Mouse (Mus musculus) liver, embryonic 15.5 days (tissue): ENCODE measurements around the gene Cacna2d4. TPM values are rescaled to one million over a fixed set of nuclear protein-coding genes. Genes with fewer than 3 reads are reported as not detected.

Source experiments
- ATAC-seq: fragments of 200-750 bp; cut with Nextera tagmentation; 2 replicates; pipeline ENCODE4 v1.8.0; 2017; ENCODE audit warnings: moderate number of reproducible peaks, mild to moderate bottlenecking, moderate library complexity; ENCODE audit not compliant: insufficient read depth
- H3K27ac ChIP-seq: fragments of 300-500 bp; sonication (generic); replicated peaks from 2 replicates; pipeline ENCODE4 v1.5.1; 2015; ENCODE audit warnings: mild to moderate bottlenecking, inconsistent platforms
- H3K27me3 ChIP-seq: fragments of 300-500 bp; sonication (generic); 2 replicates; pipeline ENCODE4 v1.6.1; 2015; ENCODE audit warnings: mild to moderate bottlenecking, inconsistent platforms
- H3K36me3 ChIP-seq: fragments of 300-500 bp; sonication (generic); replicated peaks from 2 replicates; pipeline ENCODE4 v1.6.1; 2015; ENCODE audit warnings: moderate library complexity, mild to moderate bottlenecking, inconsistent platforms
- H3K4me1 ChIP-seq: fragments of 300-500 bp; sonication (generic); replicated peaks from 2 replicates; pipeline ENCODE4 v1.6.1; 2015; ENCODE audit warnings: inconsistent platforms
- H3K4me2 ChIP-seq: fragments of 300-500 bp; sonication (generic); 2 replicates; pipeline ENCODE4 v1.6.1; 2015; ENCODE audit warnings: moderate library complexity, mild to moderate bottlenecking, inconsistent platforms
- H3K4me3 ChIP-seq: fragments of 300-500 bp; sonication (generic); replicated peaks from 2 replicates; pipeline ENCODE4 v1.5.1; 2015; ENCODE audit warnings: mild to moderate bottlenecking, inconsistent platforms
- H3K9ac ChIP-seq: fragments of 300-500 bp; sonication (generic); 2 replicates; pipeline ENCODE4 v1.6.1; 2015; ENCODE audit warnings: moderate library complexity, mild to moderate bottlenecking, inconsistent platforms
- H3K9me3 ChIP-seq: fragments of 300-500 bp; sonication (generic); replicated peaks from 2 replicates; pipeline ENCODE4 v1.6.1; 2016; ENCODE audit warnings: inconsistent platforms
- WGBS: fragments of 180-500 bp; shearing (Covaris S2); methylation state at CpG from one replicate; pipeline ENCODE4 v1.1.7; 2015; ENCODE audit warnings: mixed read lengths; ENCODE audit not compliant: insufficient replicate concordance; 5-methylcytosine and 5-hydroxymethylcytosine counted together
- polyA plus RNA-seq: library from polyadenylated mRNA; unstranded; fragments of >200 nt; fragmentation: Nextera tagmentation; extraction: Ambion mirVana; gene quantifications from 2 replicates; pipeline ENCODE4 v1.2.1, GENCODE M21; 2015

The Cacna2d4 gene
- polyA plus RNA-seq, 1 experiment from 2014 or later = not detected

DNA sequence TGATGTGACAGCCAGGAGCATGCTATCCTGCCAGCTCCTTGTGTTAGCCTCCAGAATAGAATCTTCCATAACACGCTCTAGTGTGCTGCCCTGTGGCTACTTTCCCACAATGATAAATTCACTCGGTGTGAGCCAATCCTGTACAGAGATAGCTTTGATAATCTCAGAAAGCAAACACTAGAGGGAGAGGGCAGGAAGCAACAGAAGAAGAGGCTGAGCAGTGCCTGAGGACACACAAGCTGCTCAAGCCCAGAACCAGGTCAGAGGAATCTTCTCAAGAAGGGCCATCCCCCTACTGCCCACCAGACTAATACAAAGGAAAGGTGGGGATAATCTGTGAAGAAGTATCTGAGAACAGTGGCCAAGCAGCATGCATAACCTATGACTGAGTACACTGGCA lies 131.1 kb downstream of the Cacna2d4 start:
- Histone ChIP-seq H3K4me3 (no peak overlapping the region), H3K36me3 (peaks cover 66% of the 10 kb centered on the region), H3K4me1 (peaks cover 24% of the 10 kb centered on the region), H3K27me3 (no peaks in the 10 kb centered on the region), H3K9ac (no peak overlapping the region), H3K27ac (no peak overlapping the region), H3K4me2 (no peak overlapping the region), H3K9me3 (no peaks in the 10 kb centered on the region)
- WGBS = 48% methylated on average over 2 of the region's 2 CpGs
- ATAC-seq = no peak

DNA sequence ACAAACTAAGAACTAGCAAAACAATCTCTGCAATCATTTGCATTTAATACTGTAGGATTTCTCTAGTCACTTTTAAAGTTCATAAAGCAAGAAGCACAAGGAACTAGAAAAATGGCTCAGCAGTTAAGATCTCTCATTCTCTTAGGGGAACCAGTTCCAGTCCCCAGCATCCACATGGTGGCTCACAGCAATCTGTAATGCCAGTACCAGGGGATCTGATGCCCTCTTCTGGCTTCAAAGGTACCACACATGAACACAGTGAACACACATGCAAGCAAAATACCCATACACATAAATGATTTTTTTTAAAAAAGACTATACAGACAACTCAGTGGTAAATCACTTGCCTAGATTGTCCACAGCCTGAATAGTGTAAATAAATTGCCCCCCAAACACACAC lies 135.3 kb downstream of the Cacna2d4 start:
- ATAC-seq = no peak
- Histone ChIP-seq H3K27me3 (no peaks in the 10 kb centered on the region), H3K9ac (no peak overlapping the region), H3K4me3 (no peak overlapping the region), H3K4me2 (no peak overlapping the region), H3K27ac (no peak overlapping the region), H3K9me3 (no peaks in the 10 kb centered on the region), H3K36me3 (peaks cover 28% of the 10 kb centered on the region), H3K4me1 (peaks cover 42% of the 10 kb centered on the region)

DNA sequence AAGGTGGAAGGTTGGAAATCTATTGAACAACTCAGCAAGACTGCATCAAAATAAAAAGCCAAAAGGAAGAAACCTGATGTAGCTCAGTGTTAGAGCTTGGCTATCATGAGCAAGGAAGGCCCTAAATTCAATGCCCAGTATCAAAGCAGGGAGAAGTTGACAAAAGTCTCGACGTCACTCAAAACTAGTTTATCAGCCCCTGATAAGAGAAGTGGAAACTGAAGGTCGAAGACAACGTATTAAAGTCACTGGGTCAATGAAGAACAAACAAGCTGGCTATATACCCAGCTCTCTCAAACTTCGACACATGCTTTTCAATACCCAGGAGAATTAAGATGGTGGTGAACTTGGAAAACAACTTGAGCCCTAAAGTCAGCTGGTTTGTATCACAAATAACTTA lies 135.9 kb downstream of the Cacna2d4 start:
- Histone ChIP-seq H3K27ac (no peak overlapping the region), H3K27me3 (no peaks in the 10 kb centered on the region), H3K36me3 (peaks cover 26% of the 10 kb centered on the region), H3K4me1 (peaks cover 48% of the 10 kb centered on the region), H3K4me3 (no peak overlapping the region), H3K9me3 (no peaks in the 10 kb centered on the region), H3K4me2 (no peak overlapping the region), H3K9ac (no peak overlapping the region)
- WGBS = 31% methylated on average over 5 of the region's 5 CpGs
- ATAC-seq = no peak

DNA sequence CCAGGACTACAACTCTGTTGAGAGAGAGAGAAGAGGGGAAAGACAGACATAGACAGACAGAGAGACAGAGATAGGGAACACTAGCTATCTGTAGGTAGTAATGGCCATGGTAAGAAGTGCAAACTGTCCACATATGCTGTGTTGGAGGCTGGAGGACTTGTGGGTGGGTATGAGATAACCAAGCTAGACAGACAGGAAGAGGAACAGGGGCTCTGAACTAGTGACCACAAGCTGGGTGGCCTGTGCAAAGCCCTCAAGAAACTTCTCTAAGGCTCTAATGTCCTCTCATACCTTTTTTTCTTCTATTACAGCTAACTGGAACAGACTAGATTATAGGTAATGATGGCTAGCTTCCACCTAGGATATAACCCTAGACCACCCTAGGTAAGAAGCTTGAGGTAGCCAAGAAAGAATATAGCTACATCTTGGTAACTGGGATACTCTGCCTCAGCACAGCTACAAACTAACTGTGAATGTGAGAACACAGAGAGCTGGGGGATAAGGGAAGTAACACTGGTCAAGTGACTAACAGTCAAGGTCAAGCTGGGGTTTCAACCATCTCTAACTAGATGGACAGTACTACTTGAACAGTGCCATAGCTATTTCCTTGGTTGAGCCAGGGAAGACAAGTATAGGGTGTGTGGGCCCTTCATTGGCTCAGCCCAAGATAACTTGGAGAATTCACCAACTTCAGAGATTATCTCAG lies 136.8 kb downstream of the Cacna2d4 start:
- ATAC-seq = no peak
- no peaks in the 10 kb centered on the region for H3K9me3 ChIP-seq
- peaks cover 19% of the 10 kb centered on the region for H3K36me3 ChIP-seq
- no peak overlapping the region for H3K4me3 ChIP-seq
- H3K27me3 ChIP-seq = no peaks in the 10 kb centered on the region
- H3K4me2 ChIP-seq = no peak overlapping the region
- H3K9ac ChIP-seq = no peak overlapping the region
- H3K4me1 ChIP-seq = peaks cover 52% of the 10 kb centered on the region
- H3K27ac ChIP-seq = no peak overlapping the region

DNA sequence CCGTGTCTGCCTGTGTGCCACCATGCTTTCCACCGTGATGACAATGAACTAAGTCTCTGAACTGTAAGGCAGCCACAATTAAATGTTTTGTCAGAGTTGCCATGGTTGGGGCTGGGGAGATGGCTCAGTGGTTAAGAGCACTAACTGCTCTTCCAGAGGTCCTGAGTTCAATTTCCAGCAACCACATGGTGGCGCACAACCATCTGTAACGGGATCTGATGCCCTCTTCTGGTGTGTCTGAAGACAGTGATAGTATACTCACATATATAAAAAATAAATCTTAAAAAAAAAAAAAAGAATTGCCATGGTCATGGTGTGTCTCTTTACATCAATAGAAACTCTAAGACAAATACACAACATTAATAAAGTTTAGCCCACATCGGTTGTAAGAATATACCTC lies 138.7 kb downstream of the Cacna2d4 start:
- H3K4me1 ChIP-seq = peaks cover 70% of the 10 kb centered on the region
- H3K27me3 ChIP-seq = no peaks in the 10 kb centered on the region
- no peak overlapping the region for H3K4me3 ChIP-seq
- H3K27ac ChIP-seq = 0 out of 2 replicates have a peak overlapping the region, but pooled peaks have one; percentile 38
- 0 out of 2 replicates have a peak, but pooled peaks cover 2% of the 10 kb centered on the region for H3K36me3 ChIP-seq
- H3K9me3 ChIP-seq = no peaks in the 10 kb centered on the region
- ATAC-seq = no peak
- H3K4me2 ChIP-seq = no peak overlapping the region
- 44% methylated on average over 5 of the region's 5 CpGs for WGBS
- H3K9ac ChIP-seq = no peak overlapping the region

DNA sequence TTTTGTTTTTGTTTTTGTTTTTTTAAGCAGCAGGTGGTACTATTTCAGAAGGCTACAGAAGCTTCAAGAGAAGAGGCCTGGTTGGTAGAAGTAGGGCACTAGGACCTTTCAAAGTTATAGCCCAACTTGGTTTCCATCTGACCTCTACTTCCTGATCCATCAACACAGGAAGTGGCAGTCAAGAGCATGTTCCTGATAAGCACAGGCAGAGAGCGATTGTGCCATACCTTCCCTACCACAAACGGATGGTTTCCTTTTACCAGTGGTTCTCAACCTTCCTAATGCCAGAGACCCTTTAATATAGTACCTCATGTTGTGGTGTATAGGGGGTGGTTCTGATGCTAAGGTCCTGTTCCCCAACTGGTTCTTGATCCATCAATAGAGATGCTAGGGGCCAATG lies 141.3 kb downstream of the Cacna2d4 start:
- no peak overlapping the region for H3K9ac ChIP-seq
- no peak overlapping the region for H3K4me3 ChIP-seq
- H3K36me3 ChIP-seq = peaks cover 7% of the 10 kb centered on the region; the same call in 1 of the 2 replicates
- peak overlapping the region; percentile 21 for H3K4me2 ChIP-seq
- no peaks in the 10 kb centered on the region for H3K27me3 ChIP-seq
- no peaks in the 10 kb centered on the region for H3K9me3 ChIP-seq
- WGBS = 1% methylated on average over 2 of the region's 2 CpGs
- H3K4me1 ChIP-seq = peaks cover 71% of the 10 kb centered on the region
- H3K27ac ChIP-seq = peak overlapping the region; percentile 61
- ATAC-seq = peak; percentile 54; the same call in 1 of the 2 replicates

DNA sequence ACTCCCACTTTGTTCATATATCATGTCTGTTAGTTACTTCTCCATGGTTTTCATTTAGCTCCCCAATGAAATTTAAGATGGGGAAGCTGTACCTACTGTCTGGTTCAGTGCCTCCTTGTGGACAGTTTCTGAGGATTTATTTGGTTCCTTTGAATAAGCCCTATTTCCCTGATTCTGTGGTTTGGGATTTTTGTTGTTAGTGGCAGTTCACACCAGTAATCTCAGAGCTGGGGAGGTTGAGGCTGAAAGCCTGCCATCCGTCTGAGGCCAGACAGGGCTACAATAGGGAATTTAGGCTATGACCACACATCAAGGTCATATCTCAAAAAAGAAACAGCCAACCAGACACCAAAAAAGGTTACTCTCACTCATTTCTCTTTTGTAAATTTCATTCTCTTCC lies 142.3 kb downstream of the Cacna2d4 start:
- Histone ChIP-seq H3K4me1 (peaks cover 68% of the 10 kb centered on the region), H3K36me3 (peaks cover 12% of the 10 kb centered on the region; the same call in 1 of the 2 replicates)
- WGBS = 68% methylated on average over 1 of the region's 1 CpGs

DNA sequence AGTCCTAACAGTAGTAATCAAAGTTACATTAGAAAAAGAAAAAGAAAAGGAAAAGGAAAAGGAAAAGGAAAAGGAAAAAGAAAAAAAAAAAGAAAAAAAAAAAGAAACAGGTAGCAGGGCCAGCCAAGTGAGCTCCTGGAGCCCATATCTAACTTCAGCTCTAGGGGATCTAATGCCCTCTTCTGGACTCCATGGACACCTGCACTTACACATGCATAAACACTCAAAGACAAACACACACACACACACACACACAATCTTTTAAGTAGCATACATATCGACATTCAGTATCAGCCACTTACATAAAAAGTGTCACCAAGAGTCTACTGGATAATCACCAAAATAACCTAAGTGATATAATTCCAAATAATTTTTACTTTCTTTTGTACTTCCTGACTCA lies 149.3 kb downstream of the Cacna2d4 start:
- no peak overlapping the region for H3K4me2 ChIP-seq

More for the DNA sequence above, 142.3 kb downstream of the Cacna2d4 start:
- no peak for ATAC-seq
- no peak overlapping the region for H3K4me3 ChIP-seq
- H3K27me3 ChIP-seq = no peaks in the 10 kb centered on the region
- no peaks in the 10 kb centered on the region for H3K9me3 ChIP-seq
- no peak overlapping the region for H3K9ac ChIP-seq
- no peak overlapping the region for H3K27ac ChIP-seq
- no peak overlapping the region for H3K4me2 ChIP-seq

DNA sequence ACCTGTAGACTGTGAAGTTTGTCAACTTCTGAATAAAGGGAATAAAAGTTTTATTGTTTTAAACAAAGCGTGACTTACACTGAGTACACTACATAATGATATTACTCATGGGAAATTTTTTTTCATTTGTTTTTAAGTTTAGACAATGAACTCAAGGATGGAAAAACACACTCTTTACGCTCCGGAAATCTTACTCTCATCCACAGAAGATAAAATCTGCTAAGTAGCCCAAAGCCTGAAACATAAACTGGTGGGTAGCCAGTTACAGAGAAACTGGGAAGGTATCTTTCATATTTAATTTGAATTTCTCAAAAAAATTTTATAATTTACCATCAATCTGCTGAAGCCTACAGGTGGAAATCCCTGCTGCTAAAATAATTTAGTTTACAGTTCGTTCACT lies 150.1 kb downstream of the Cacna2d4 start:
- Histone ChIP-seq H3K9me3 (no peaks in the 10 kb centered on the region), H3K27ac (no peak overlapping the region), H3K4me3 (peak overlapping the region; percentile 89; the same call in 1 of the 2 replicates), H3K36me3 (peaks cover 14% of the 10 kb centered on the region; the same call in 1 of the 2 replicates), H3K4me2 (peak overlapping the region; percentile 65), H3K9ac (no peak overlapping the region), H3K4me1 (peaks cover 48% of the 10 kb centered on the region), H3K27me3 (no peaks in the 10 kb centered on the region)
- ATAC-seq = no peak
- WGBS = 74% methylated on average over 4 of the region's 4 CpGs

More for the DNA sequence above, 149.3 kb downstream of the Cacna2d4 start:
- H3K27me3 ChIP-seq = no peaks in the 10 kb centered on the region
- H3K4me3 ChIP-seq = no peak overlapping the region
- no peak overlapping the region for H3K9ac ChIP-seq
- H3K4me1 ChIP-seq = peaks cover 48% of the 10 kb centered on the region
- peaks cover 14% of the 10 kb centered on the region; the same call in 1 of the 2 replicates for H3K36me3 ChIP-seq
- ATAC-seq = no peak
- H3K27ac ChIP-seq = no peak overlapping the region
- 89% methylated on average over 1 of the region's 1 CpGs for WGBS
- H3K9me3 ChIP-seq = no peaks in the 10 kb centered on the region

DNA sequence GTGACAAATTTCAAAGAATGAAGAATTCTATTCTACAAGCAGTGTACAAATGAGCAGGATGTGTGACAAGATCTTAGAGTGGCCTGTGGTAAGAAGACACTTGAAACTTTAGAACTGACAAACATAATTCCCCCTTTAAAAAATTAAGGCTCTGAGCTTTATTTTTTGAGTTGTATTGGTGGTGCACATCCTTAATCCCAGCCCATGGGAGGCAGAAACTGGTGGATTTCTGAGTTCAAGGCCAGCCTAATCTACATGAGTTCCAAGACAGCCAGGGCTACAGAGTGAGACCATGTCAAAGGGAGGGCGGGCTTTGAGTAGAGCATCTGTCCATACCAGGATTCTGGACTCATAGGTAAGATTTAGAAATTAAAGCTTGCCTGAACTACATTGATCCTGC lies 150.5 kb downstream of the Cacna2d4 start:
- H3K27ac ChIP-seq = peak overlapping the region; percentile 43; the same call in 1 of the 2 replicates
- peak overlapping the region; percentile 94; the same call in 1 of the 2 replicates for H3K9ac ChIP-seq
- peaks cover 14% of the 10 kb centered on the region; the same call in 1 of the 2 replicates for H3K36me3 ChIP-seq
- peak overlapping the region; percentile 65 for H3K4me2 ChIP-seq
- ATAC-seq = no peak
- H3K4me3 ChIP-seq = peak overlapping the region; percentile 89
- H3K27me3 ChIP-seq = no peaks in the 10 kb centered on the region
- H3K4me1 ChIP-seq = peaks cover 48% of the 10 kb centered on the region
- H3K9me3 ChIP-seq = no peaks in the 10 kb centered on the region
- 58% methylated on average over 1 of the region's 1 CpGs for WGBS

DNA sequence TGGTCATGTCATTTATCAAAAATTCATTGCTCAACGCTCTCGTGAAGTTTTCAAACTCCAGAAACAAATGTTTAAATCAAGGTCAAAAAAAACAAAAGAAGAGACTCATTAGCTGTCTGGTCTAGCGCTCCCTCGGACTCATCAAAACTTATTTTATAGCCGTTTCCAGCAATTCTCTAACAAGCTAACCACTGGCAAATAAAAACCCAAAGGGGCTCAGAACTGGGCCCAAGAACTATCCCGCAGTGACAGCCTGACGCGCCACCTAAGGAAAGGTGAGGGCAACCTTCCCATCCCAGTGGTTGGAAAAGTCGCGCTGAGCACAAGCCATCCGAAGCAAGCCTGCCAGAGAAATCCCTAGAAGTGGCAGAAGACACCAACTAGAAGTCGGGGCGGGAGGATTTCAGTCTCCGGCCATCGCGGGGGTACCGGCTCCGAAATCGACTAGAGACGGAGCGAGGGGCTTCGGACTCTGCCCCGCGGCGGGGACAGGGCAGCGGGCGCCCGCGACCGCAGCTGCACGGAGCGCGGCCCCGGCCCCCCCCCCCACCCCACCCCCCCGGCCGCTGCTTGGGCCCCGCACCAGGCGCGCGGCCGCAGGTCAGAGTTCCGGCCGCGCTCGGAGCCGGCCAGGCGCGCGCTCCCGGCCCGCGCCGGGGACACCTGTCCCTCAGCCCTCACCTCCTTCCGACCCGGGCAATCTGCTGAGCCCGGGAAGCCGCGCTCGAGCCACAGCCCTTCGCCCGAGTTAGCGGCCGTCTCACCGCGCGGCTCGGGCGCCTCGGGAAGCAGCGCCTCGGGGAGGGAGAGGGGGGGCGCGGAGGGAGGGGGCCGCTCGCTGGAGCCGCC lies 151.7 kb downstream of the Cacna2d4 start:
- Histone ChIP-seq H3K9me3 (no peaks in the 10 kb centered on the region), H3K36me3 (peaks cover 6% of the 10 kb centered on the region; the same call in 1 of the 2 replicates), H3K9ac (peak overlapping the region; percentile 94), H3K27me3 (no peaks in the 10 kb centered on the region), H3K4me3 (peak overlapping the region; percentile 89), H3K27ac (peak overlapping the region; percentile 91), H3K4me2 (peak overlapping the region; percentile 65), H3K4me1 (peaks cover 38% of the 10 kb centered on the region)
- ATAC-seq = peak; percentile 82
- WGBS = under 1% methylated on average over 55 of the region's 76 CpGs
